Mouse (Mus musculus): Measurements from ENCODE around the gene Hnrnpl.

Hnrnpl gene

DNA sequence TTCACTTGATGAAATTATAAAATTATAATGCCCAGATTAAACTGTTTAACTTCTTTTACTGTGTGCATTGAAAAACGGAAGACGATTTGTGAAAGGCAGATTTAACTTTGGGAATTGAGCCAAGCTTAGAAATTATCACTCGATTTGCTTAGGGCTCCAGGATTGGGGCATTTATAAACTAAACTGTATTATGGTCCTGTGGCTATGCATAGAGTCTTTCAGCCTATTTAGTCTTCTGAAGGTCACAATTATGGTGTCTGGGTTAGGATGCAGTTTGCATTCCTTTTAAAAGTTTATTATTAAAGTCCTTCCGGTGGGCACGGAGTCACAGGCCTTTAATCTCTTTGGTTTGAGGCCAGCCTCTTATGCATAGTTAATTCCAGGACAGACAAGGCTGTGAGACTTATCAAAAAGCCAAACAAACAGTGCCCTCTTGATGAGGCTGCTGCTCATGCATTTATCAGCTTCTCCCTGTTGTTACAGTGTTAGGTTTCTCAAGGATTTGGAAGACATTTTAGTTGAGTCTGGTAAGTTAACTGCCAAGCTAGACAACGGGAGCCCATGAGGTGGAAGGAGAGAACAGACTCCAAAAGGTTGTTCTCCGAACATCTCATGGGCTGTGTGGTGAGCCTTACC lies 3.4 kb downstream of the Hnrnpl start:
- in situ Hi-C loops (cut with MboI; ENCODE audit: low sequenced_read_pairs): no loop called here

DNA sequence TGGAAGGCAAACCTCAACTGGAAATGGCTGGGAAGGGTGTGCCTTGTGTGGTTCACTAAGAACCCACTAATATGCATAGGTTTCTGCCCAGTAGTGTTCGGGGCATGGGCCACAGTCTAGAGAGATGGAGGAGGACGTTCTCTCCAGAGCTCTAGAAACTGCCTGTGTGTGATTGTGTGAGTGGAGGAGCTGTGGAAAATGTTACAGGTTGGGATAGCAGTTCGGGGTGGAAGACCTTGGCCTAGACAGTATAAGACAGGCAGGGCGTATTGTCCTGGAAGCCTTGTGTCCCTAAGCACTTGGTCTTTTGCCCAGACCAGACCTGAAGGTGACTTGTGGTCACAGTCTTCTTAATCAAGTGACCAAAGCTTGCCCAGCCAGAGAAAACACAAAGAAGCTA lies 4.1 kb downstream of the Hnrnpl start:
- in situ Hi-C loops (cut with MboI; ENCODE audit: low sequenced_read_pairs): no loop called here

DNA sequence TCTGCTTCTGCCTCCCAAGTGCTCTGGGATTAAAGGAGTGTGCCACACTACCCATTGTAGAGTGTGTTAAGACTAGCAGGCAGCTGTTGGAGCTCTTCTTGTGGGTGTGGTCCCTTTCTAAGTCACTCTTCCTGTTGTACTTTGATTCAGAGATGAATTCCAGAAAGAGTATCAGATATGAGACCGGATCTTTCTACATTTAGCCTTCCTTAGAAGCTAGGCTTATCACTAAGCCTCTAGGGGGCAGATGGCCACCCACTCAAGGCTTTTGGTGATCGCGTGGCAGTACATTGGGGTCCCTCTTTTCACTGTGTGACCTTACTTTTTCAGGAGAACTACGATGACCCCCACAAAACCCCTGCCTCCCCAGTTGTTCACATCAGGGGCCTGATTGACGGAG lies 4.6 kb downstream of the Hnrnpl start:
- in situ Hi-C loops (cut with MboI; ENCODE audit: low sequenced_read_pairs): no loop called here

DNA sequence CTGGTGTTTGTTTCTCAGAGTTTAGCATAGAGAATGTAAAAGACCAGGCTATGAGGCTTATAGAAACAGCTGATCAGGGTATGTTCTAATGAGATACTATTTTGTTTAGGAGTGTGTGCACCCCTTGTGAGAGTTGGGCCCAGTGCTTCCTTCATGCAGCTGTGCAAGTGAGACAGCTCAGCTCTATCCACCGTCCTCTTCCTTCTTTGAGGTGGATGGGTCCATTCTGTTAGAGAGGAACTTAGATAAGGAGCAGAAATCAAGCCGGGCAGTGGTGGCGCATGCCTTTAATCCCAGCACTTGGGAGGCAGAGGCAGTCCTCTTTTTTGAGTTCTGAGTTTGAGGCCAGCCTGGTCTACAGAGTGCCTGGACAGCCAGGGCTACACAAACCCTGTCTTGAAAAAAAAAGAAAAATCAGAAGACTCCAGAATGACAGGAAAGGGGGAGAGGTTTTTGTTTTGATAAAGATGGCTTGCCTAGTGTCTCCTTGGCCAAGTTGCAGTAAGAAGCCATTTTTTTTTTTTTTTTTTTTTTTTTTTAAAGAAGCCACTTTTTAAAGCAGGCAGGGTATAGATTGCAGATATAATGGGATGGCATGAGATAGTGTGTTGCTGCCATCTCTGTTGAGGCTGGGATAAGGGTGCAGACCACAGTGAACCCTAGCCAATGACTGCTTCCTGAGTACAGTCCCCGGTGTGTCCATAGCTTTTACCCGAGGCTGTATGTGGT lies 6.1 kb downstream of the Hnrnpl start:
- in situ Hi-C loops (cut with MboI; ENCODE audit: low sequenced_read_pairs): no loop called here

DNA sequence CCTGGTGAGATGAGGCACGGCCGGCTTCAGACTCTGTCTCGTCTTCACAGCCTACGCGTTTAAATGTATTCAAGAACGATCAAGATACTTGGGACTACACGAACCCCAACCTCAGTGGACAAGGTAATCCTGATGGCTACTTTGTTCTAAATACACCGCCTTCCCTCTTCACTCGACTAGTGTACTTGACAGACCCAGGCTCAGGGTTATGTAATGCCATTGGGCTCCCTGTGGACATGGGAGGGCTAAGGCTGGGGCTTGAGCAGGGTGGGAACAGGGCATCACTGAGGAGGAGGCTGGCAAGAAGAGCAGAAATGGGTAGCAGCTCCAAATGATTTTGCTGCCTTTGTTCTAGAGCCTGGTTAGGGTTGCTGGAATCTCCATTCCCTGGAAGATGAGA lies 6.9 kb downstream of the Hnrnpl start:
- in situ Hi-C loops (cut with MboI; ENCODE audit: low sequenced_read_pairs): no loop called here

DNA sequence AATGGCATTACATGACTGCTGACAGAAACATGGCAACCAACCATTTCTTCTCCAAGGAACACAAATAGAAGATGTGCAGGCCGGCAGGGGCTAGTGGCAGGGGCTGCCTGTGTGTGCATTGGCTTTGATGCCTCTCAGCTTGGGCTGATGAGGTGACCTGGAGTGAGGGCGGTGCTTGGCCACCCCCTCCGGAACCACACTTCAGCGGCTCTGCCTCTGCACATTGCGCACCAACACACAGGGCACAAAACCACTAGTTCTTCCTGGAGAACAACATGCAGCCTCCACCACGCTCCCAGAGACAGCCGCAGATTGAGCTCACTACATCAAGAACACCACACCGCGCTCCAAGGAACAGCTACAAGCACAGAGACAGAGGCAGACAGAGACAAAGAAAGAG lies 7.9 kb downstream of the Hnrnpl start:
- in situ Hi-C loops (cut with MboI; ENCODE audit: low sequenced_read_pairs): no loop called here

DNA sequence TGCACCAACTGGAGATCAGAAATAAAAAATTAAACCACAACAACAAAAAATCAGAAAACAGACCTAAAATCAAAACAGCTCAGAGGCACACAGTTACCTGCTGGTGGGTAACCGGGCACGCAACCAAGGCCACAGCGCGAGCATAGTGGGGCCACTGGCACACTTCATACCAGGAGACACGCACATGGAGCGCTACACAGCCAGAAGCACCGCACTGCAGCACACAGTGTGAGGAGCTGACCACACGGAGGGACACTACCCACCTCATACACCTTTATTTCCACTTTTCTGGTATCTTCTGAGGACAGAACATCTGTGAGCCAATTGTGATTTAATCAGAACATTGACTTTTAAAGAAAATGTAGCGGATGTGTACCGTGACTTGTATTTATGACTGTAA lies 8.6 kb downstream of the Hnrnpl start:
- in situ Hi-C loops (cut with MboI; ENCODE audit: low sequenced_read_pairs): no loop called here

DNA sequence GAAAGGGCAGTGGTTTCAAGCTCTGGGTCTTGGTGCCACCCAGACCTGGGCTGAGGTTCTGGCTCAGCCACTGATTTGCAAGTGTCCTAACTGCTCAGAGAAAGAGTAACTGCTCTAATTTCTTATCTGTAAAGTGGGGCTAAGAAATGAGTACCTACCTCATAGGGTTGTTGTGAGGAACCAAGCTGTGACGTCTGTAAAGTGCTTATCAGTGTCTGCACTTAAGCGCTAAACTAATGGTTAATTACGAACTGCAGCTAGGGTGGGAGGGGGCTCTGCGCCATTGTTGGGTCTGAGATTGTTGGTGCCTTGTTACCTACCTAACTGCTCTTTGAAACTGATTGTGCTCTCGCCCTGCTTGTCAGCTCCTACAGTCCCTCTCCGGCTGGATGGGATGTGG lies 9.2 kb downstream of the Hnrnpl start:
- in situ Hi-C loops (cut with MboI; ENCODE audit: low sequenced_read_pairs): no loop called here

DNA sequence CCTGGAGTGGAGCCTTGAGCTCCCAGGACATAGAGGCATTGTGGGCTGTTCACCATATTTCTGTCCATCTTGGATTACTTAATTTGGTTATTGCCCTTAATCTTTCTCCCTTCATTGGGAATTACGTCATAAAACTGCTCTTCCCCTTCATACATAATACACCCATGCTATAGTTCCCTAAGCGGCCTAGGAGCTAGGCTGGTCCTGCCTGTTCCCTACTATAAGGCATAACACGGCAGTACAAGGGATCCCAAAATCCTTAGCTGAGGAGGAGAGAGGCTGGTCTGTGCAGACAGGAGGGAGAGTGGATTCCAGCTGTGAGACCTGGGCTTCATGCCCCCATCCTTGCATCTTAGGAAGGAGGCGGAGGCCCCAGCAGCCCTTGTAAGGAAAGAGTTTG lies 9.6 kb downstream of the Hnrnpl start:
- in situ Hi-C loops (cut with MboI; ENCODE audit: low sequenced_read_pairs): no loop called here

DNA sequence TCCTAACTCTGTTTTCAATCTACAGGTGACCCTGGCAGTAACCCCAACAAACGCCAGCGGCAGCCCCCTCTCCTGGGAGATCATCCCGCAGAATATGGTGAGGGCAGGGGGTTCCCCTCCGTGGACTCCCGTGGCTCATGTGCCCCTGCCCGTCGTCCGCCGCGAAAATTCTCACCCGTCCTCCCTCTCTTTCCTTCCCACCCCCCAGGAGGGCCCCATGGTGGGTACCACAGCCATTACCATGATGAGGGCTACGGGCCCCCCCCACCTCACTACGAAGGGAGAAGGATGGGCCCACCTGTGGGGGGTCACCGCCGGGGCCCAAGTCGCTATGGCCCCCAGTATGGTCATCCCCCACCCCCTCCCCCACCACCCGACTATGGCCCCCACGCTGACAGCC lies 10.1 kb downstream of the Hnrnpl start:
- in situ Hi-C loops (cut with MboI; ENCODE audit: low sequenced_read_pairs): no loop called here

DNA sequence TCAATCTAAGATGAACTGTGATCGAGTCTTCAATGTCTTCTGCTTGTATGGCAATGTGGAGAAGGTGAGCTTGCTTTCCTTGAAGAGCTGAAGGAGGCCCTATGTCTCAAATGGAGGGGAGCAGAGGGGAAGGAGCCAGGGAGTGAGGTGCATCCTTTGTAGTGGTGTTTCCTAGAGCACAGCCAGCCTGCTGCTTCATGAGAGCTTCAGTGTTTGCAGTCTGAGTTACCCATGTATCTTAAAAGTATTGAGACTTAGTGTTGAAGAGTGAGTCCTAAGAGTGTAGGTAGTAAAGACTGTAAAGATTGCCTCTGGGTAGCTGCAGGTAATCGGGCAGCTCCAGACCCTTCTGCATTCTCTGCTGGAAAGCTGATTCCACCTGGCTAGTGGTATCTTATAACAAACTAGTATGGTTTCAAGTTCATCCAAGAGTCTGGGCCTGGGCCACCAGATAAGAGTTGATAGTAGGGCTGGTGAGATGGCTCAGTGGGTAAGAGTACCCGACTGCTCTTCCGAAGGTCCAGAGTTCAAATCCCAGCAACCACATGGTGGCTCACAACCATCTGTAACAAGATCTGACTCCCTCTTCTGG lies 10.6 kb downstream of the Hnrnpl start:
- in situ Hi-C loops (cut with MboI; ENCODE audit: low sequenced_read_pairs): no loop called here

DNA sequence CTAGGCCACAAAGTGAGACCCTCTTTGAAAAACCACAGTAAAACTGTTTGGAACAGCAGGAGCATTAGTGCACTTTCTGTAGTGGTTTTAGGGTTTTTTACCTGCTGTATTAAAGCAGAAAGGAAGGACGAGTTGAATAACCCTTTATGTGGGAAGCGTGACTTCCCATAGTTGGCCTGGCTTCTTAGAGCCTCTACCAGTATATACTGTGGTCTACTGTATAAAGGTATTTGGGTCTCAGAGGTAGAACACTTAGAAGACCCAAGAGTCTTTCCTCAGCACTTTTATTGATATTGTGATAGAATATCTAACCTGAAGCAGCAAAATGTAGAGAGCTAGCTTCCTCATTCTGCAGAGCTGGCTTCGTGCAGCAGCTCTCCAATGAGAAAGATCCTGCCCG lies 11.2 kb downstream of the Hnrnpl start:
- in situ Hi-C loops (cut with MboI; ENCODE audit: low sequenced_read_pairs): no loop called here

DNA sequence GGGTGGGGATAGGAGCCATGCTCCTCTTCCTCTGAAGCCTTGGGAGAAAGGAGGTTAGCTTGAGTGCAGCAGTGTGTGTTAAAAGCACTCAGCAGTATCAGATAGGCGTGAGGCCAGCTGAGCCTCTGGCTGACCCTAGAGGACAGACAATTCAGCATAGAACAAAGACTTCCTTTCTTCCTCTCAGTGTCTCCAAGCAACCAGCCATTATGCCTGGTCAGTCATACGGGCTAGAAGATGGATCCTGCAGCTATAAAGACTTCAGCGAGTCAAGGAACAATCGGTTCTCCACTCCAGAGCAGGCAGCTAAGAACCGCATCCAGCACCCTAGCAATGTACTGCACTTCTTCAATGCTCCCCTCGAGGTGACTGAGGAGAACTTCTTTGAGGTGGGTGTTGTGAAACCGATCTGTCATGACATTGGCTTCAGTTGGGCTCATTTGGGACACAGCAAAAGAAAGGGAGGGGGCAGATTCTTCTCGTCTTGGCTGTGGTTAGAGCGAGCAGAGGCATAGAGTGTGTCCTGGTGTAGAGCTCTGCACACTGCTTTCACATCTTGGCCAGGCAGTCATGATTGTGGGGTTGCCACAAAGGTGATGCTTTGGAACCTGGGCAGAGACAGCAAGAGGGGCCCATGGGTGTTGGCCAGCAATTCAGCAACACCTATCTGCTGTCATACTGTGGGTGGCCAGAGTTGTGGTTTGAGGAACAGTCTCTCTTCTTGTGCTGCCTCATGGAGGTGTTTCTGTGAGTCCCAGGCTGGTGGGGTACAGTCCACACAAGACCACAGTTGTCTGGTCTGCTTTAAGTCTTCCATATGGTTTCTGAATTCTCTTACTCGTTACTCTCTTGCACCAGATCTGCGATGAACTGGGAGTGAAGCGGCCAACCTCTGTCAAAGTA lies 12.3 kb downstream of the Hnrnpl start:
- in situ Hi-C loops (cut with MboI; ENCODE audit: low sequenced_read_pairs): no loop called here

DNA sequence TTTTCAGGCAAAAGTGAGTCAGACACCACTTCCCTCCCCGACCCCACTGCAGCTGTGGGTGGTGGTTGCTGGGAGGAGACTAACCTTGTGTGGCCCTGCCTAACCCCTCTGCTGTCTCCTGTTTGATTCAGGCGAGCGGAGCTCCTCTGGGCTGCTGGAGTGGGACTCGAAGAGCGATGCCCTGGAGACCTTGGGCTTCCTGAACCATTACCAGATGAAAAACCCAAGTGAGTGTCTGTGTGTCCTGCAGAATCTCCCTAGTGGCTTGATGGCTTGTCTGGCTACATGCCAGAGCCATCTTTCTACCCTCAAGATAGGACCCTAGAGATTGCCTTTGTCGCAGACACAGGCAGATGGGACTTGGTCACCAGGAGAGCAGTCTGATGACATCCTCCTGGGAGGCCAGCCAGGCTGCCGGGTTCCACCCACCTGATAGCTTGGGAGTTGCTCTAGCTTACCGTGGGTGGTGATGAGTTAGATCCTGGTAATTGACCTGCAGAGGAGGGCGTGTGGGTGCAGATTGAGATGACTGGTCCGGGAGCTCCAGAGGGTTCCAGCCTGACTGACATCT lies 13.0 kb downstream of the Hnrnpl start:
- in situ Hi-C loops (cut with MboI; ENCODE audit: low sequenced_read_pairs): no loop called here

DNA sequence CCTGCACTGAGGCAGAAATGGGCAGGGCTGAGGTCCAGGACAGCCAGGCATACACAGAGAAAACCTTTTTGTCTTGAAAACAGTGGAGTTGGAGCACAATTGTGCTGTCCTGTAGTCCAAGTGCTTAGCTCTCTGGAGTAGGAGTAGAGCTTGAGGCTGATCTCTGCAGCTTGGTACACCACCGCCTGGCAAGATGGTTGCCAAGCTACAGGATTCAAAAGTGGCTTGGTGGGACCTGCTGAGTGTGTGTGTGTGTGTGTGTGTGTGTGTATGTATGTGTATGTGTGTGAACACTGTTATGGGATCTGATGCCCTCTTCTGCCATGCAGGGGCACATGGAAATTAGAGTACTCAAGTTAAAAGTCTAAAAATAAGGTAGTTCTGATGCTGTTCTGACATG lies 14.2 kb downstream of the Hnrnpl start:
- in situ Hi-C loops (cut with MboI; ENCODE audit: low sequenced_read_pairs): no loop called here

DNA sequence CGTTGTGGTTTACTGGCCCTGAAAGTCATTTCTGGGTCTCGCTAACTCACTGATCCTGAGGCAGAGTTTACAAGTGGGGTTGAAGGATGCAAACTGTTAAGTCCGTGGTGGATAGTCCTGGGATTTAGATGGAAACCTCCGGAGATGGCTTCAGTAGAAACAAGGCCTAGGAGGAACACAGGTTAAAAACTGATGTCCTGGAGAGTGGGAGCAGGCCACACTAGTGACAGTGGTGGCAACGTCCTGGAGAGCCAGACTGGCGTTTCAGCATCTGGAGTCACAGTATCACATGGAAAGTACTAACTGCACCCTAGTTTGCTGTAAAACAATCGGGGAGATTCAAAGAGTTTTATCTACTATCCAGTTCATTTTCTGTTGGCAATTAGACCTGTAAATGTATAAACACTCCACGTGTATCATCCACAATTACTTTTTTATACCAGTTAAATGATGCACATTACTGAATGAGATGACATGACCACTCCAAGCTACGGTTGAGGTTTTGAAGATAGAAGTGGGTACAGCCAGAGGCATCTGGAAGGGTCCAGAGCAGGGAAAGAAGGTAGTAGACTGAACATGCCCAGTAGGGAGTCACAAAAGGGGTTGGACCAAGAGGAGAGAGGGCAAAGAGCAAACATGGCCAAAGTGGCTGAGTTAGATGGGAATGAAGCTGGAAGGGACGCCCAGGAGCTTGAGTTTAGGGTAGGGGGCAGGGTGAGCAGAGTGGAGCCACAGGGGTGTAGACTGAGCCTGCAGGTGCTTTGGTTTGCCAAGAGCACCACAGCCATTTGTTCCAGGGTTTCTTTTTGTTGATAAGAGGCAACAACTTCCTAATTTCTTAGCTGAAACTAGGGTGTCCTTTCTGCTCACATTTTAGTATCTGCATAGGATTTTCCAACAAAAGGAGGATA lies 14.9 kb downstream of the Hnrnpl start:
- in situ Hi-C loops (cut with MboI; ENCODE audit: low sequenced_read_pairs): no loop called here

DNA sequence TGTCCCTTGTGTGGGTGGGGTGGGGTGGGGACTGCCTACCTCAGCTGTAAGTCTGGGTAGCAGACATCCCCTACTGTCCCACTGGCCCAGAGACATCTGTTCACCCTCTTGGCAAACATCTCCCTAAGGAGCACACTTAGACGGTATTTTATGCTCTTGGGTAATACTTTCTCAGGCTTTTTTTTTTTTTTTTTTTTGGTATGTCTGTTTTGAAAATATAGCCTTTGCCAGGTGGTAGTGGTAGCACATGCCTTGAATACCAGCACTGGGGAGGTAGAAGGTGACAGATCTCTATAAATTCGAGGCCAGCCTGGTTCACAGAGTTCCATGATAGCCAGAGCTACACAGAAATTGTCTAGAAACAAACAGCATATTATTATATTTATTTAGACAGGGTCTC lies 15.6 kb downstream of the Hnrnpl start:
- in situ Hi-C loops (cut with MboI; ENCODE audit: low sequenced_read_pairs): no loop called here

DNA sequence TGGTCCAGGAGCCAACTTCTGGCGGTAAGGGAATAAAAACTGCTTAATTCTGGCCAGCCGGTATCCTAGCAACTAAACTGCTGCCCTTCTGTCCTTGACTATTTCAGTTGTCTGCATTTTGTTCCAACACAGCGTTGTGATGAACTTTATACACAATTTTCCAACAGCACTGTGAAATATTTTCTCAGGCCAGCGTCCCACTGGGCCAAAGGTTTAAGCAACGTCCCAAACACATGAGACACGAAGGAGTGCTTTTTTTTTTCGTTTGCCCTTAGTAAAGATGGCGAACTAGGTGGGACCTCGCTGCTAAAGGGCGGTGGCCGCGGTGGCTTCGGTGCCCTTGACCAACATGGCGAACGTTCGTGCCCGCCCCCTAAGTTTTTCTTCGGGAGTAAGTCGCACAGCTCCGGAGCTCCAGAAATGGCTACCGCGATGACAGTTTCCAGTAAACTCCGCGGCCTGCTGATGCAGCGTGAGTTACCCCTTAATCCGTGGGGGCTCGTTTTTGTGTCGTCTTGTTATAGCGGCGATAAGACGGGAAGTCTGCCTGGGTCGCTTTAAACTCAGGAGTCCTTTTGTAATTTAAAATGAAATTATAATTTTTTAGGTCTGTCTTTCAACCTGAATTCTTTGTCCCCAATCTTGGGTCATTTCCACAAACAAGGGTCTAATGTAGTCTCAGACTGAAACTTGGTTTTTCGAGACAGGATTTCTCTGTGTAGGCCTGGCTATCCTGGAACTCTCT lies 16.8 kb downstream of the Hnrnpl start, which contains the start of gene Ech1:
Gene Ech1 (plus strand): TSS at position 277 of the 745 bp plus-strand sequence.
- in situ Hi-C loops (cut with MboI; ENCODE audit: low sequenced_read_pairs): no loop called here

DNA sequence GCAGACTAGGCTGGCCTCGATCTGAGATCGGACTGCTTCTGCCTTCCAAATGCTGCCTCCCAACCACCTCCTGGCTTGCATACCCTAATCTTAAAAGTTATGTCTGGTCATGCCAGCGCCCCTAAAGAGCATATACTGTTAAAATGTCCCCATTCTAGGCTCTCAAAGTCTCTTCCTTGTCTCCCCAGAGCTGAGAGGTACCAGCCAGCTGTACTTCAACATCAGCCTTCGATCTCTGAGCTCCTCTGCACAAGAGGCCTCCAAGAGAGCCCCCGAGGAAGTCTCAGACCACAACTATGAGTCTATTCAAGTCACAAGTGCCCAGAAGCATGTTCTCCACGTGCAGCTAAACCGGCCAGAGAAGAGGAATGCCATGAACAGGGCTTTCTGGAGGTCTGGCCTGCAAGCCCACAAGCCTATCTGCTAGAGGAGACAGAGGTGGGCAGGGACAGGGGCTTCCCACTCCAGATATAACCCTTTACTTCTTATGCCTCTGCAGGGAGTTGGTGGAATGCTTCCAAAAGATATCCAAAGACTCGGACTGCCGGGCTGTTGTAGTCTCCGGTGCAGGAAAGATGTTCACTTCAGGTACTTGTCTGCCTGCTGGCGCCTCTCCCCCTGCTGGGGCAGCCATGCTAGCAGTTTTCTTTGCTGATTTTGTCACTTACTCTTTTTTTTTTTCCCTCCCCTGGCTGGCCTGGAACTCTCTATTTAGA lies 17.5 kb downstream of the Hnrnpl start:
- in situ Hi-C loops (cut with MboI; ENCODE audit: low sequenced_read_pairs): no loop called here
